Mouse (Mus musculus) MEL (cell line): Measurements from ENCODE around the gene Igf2r. TPM values are rescaled to one million over a fixed set of nuclear protein-coding genes. Genes with fewer than 3 reads are reported as not detected.

Experiments used
- DNase-seq: peaks from one replicate; pipeline ENCODE4 v3.0.0; 2011; ENCODE audit warnings: low read depth, low spot score
- H3K27ac ChIP-seq: 2 replicates; pipeline ENCODE4 v1.5.1; 2012; ENCODE audit warnings: low read depth, mild to moderate bottlenecking, control low read depth, low read length, moderate library complexity; ENCODE audit not compliant: control insufficient read depth
- H3K27me3 ChIP-seq, 2 experiments: fragments of 150-350 bp in 1 of 2; sonication (generic) in 1 of 2; 2 replicates each; pipeline ENCODE4 v1.6.1; 2012; ENCODE audit warnings: low read length in 2 of 2, mild to moderate bottlenecking in 2 of 2, improper control_type of control experiment in 1 of 2, moderate library complexity in 1 of 2; ENCODE audit not compliant: insufficient read depth in 2 of 2, control insufficient read depth in 1 of 2
- H3K36me3 ChIP-seq, 2 experiments: 2 replicates each; pipeline ENCODE4 v1.6.1; 2012 to 2014; ENCODE audit warnings: low read length in 2 of 2, improper control_type of control experiment in 1 of 2, inconsistent platforms in 1 of 2, mild to moderate bottlenecking in 1 of 2; ENCODE audit not compliant: insufficient read depth in 2 of 2, control insufficient read depth in 1 of 2
- H3K4me1 ChIP-seq, 2 experiments: fragments of 150-350 bp in 1 of 2; sonication (generic) in 1 of 2; 2 replicates each; pipeline ENCODE4 v1.6.1; 2012; ENCODE audit warnings: low read length in 2 of 2, improper control_type of control experiment in 1 of 2, mild to moderate bottlenecking in 1 of 2; ENCODE audit not compliant: insufficient read depth in 2 of 2, control insufficient read depth in 1 of 2
- H3K4me3 ChIP-seq, 2 experiments: fragments of 150-350 bp in 1 of 2; sonication (generic) in 1 of 2; 2 replicates each; pipeline ENCODE4 v1.5.1; 2012; ENCODE audit warnings: low read depth in 2 of 2, low read length in 2 of 2, mild to moderate bottlenecking in 2 of 2, moderate library complexity in 2 of 2, control low read depth in 1 of 2, improper control_type of control experiment in 1 of 2; ENCODE audit not compliant: control insufficient read depth in 1 of 2, insufficient read depth in 1 of 2
- H3K79me2 ChIP-seq: 2 replicates; pipeline ENCODE4 v1.6.1; 2012; ENCODE audit warnings: mild to moderate bottlenecking, low read length, moderate library complexity; ENCODE audit not compliant: control insufficient read depth, poor library complexity, insufficient read depth
- H3K9ac ChIP-seq: 2 replicates; pipeline ENCODE4 v1.6.1; 2012; ENCODE audit warnings: low read depth, mild to moderate bottlenecking, control low read depth, low read length, moderate library complexity; ENCODE audit not compliant: control insufficient read depth, poor library complexity, severe bottlenecking
- H3K9me3 ChIP-seq: fragments of 150-350 bp; sonication (generic); replicated peaks from 2 replicates; pipeline ENCODE4 v1.6.1; 2012; ENCODE audit warnings: mild to moderate bottlenecking, low read length, improper control_type of control experiment, moderate library complexity; ENCODE audit not compliant: insufficient read depth
- BHLHE40 ChIP-seq: IDR thresholded peaks from 2 replicates; pipeline ENCODE4 v1.6.1; 2012; ENCODE audit warnings: low read depth, mild to moderate bottlenecking, inconsistent platforms, low read length, improper control_type of control experiment, borderline replicate concordance
- CHD2 ChIP-seq: IDR thresholded peaks from 2 replicates; pipeline ENCODE4 v1.6.1; 2011; ENCODE audit warnings: low read length, improper control_type of control experiment
- CTCF ChIP-seq, 3 experiments: IDR thresholded peaks in 2 of 3; conservative IDR thresholded peaks in 1 of 3; 2 replicates each; pipeline ENCODE4 v1.5.1; 2011 to 2012; ENCODE audit warnings: low read length in 3 of 3, low read depth in 2 of 3, mild to moderate bottlenecking in 2 of 3, improper control_type of control experiment in 1 of 3, inconsistent platforms in 1 of 3, mixed read lengths in 1 of 3, moderate library complexity in 1 of 3; ENCODE audit not compliant: control insufficient read depth in 1 of 3, insufficient read depth in 1 of 3, poor library complexity in 1 of 3, severe bottlenecking in 1 of 3
- ETS1 ChIP-seq: IDR thresholded peaks from 2 replicates; pipeline ENCODE4 v1.6.1; 2012; ENCODE audit warnings: low read depth, mild to moderate bottlenecking, inconsistent platforms, low read length, improper control_type of control experiment, moderate library complexity
- GATA1 ChIP-seq: IDR thresholded peaks from 2 replicates; pipeline ENCODE4 v1.6.1; 2011; ENCODE audit warnings: low read depth, low read length, improper control_type of control experiment
- HCFC1 ChIP-seq: IDR thresholded peaks from 2 replicates; pipeline ENCODE4 v1.6.1; 2012; ENCODE audit warnings: low read depth, mild to moderate bottlenecking, inconsistent platforms, low read length, improper control_type of control experiment, moderate library complexity
- MAFK ChIP-seq: IDR thresholded peaks from 2 replicates; pipeline ENCODE4 v1.6.1; 2011; ENCODE audit warnings: low read depth, mild to moderate bottlenecking, low read length, improper control_type of control experiment, borderline replicate concordance
- MAZ ChIP-seq: IDR thresholded peaks from 2 replicates; pipeline ENCODE4 v1.6.1; 2012; ENCODE audit warnings: low read depth, mild to moderate bottlenecking, inconsistent platforms, low read length, improper control_type of control experiment
- MEF2A ChIP-seq: IDR thresholded peaks from 2 replicates; pipeline ENCODE4 v1.6.1; 2014; ENCODE audit warnings: low read depth, mild to moderate bottlenecking, inconsistent platforms, low read length, improper control_type of control experiment; ENCODE audit not compliant: poor library complexity, insufficient replicate concordance, severe bottlenecking; ENCODE audit errors: extremely low read depth
- MYC ChIP-seq: IDR thresholded peaks from 2 replicates; pipeline ENCODE4 v1.6.1; 2011; ENCODE audit warnings: low read depth, mild to moderate bottlenecking, low read length, improper control_type of control experiment, moderate library complexity
- NELFE ChIP-seq: IDR thresholded peaks from 2 replicates; pipeline ENCODE4 v1.6.1; 2011; ENCODE audit warnings: low read depth, low read length, improper control_type of control experiment
- NRF1 ChIP-seq: IDR thresholded peaks from 2 replicates; pipeline ENCODE4 v1.6.1; 2014; ENCODE audit warnings: low read depth, mild to moderate bottlenecking, inconsistent platforms, low read length, improper control_type of control experiment, moderate library complexity; ENCODE audit not compliant: poor library complexity, insufficient read depth, severe bottlenecking
- POLR2A ChIP-seq, 2 experiments: IDR thresholded peaks; 2 replicates each; pipeline ENCODE4 v1.6.1; 2011 to 2012; ENCODE audit warnings: low read length in 2 of 2, mild to moderate bottlenecking in 2 of 2, control low read depth in 1 of 2, improper control_type of control experiment in 1 of 2, low read depth in 1 of 2, moderate library complexity in 1 of 2; ENCODE audit not compliant: control insufficient read depth in 1 of 2, insufficient read depth in 1 of 2, poor library complexity in 1 of 2
- RAD21 ChIP-seq: IDR thresholded peaks from 2 replicates; pipeline ENCODE4 v1.6.1; 2011; ENCODE audit warnings: mild to moderate bottlenecking, low read depth, low read length, improper control_type of control experiment
- SMC3 ChIP-seq: IDR thresholded peaks from 2 replicates; pipeline ENCODE4 v1.6.1; 2011; ENCODE audit warnings: low read depth, low read length, improper control_type of control experiment
- TBP ChIP-seq: IDR thresholded peaks from 2 replicates; pipeline ENCODE4 v1.8.0; 2011; ENCODE audit warnings: low read depth, low read length, improper control_type of control experiment
- UBTF ChIP-seq: IDR thresholded peaks from 2 replicates; pipeline ENCODE4 v1.6.1; 2012; ENCODE audit warnings: low read depth, mild to moderate bottlenecking, inconsistent platforms, low read length, improper control_type of control experiment, moderate library complexity, borderline replicate concordance; ENCODE audit not compliant: insufficient read depth
- USF2 ChIP-seq, 2 experiments: IDR thresholded peaks; 2 replicates each; pipeline ENCODE4 v1.6.1; 2011 to 2012; ENCODE audit warnings: improper control_type of control experiment in 2 of 2, low read length in 2 of 2, borderline replicate concordance in 1 of 2, inconsistent platforms in 1 of 2, low read depth in 1 of 2, mild to moderate bottlenecking in 1 of 2; ENCODE audit not compliant: insufficient read depth in 1 of 2
- ZKSCAN1 ChIP-seq: IDR thresholded peaks from 2 replicates; pipeline ENCODE4 v1.6.1; 2012; ENCODE audit warnings: low read depth, mild to moderate bottlenecking, inconsistent platforms, low read length, improper control_type of control experiment, moderate library complexity
- polyA plus RNA-seq, 2 experiments: library from polyadenylated mRNA; stranded (reverse) in 1 of 2; unstranded in 1 of 2; fragments of >175 nt in 1 of 2; fragments of >200 nt in 1 of 2; gene quantifications; 2 replicates each; pipeline versions ENCODE4 v1.2.1 to v1.2.4; 2012; ENCODE audit warnings: low replicate concordance in 2 of 2, low read depth in 1 of 2; ENCODE audit not compliant: insufficient read length in 2 of 2, insufficient read depth in 1 of 2, missing spikeins in 1 of 2
- total RNA-seq: library from RNA; depleted of rRNA; stranded (reverse); fragments of 300-350 nt; gene quantifications from 2 replicates; pipeline ENCODE4 v1.2.3, GENCODE M21; 2012

Gene Igf2r
- total and polyA plus RNA-seq, 3 experiments = 18.0 to 21.7 (median 18.3) TPM

- no peaks in the 10 kb centered on the region for H3K4me1 ChIP-seq
- H3K9me3 ChIP-seq = no peaks in the 10 kb centered on the region
- DNase-seq = no peak
- no peak overlapping the region for H3K27ac ChIP-seq
- no peaks in the 10 kb centered on the region for H3K79me2 ChIP-seq
- H3K27me3 ChIP-seq = peaks cover 3 to 4% of the 10 kb centered on the region in 2 experiments; a peak in 3 of 4 replicates
- H3K9ac ChIP-seq = no peak overlapping the region
- no peak overlapping the region for H3K4me3 ChIP-seq
- TF ChIP-seq NELFE (no peak), NRF1 (no peak), TBP (no peak), CTCF (IDR thresholded peaks at IDR 0.05 in 2 of 3, conservative IDR thresholded peaks at IDR 0.05 in 1 of 3; ENCODE audit: control insufficient read depth in 1 of 3, insufficient read depth in 1 of 3, low read depth in 2 of 3, low read length in 3 of 3, poor library complexity in 1 of 3, severe bottlenecking in 1 of 3) (no peak), MEF2A (no peak), UBTF (no peak), HCFC1 (no peak), GATA1 (no peak), USF2 (IDR thresholded peaks at IDR 0.05; ENCODE audit: borderline replicate concordance in 1 of 2, insufficient read depth in 1 of 2, low read depth in 1 of 2, low read length in 2 of 2) (no peak), POLR2A (IDR thresholded peaks at IDR 0.05; ENCODE audit: control insufficient read depth in 1 of 2, insufficient read depth in 1 of 2, low read depth in 1 of 2, low read length in 2 of 2, poor library complexity in 1 of 2) (no peak), ZKSCAN1 (no peak), MAZ (no peak), RAD21 (no peak), BHLHE40 (no peak), MYC (no peak)
- H3K36me3 ChIP-seq = no peaks in the 10 kb centered on the region
Observed at GRCm38 (mm10) chr17:12654061-12654460, 115.4 kb downstream of the Igf2r start.

- Histone ChIP-seq H3K36me3 (no peaks in the 10 kb centered on the region), H3K9ac (no peak overlapping the region)
- TF ChIP-seq ZKSCAN1 (no peak), NELFE (no peak), CHD2 (no peak), MAFK (no peak), ETS1 (no peak), SMC3 (no peak)
- TF ChIP-seq, all 39 proteins: peak for 0
- Histone ChIP-seq H3K9me3 (no peaks in the 10 kb centered on the region), H3K4me3 (no peak overlapping the region), H3K79me2 (no peaks in the 10 kb centered on the region), H3K27me3 (peaks cover 3 to 4% of the 10 kb centered on the region in 2 experiments; a peak in 3 of 4 replicates), H3K4me1 (no peaks in the 10 kb centered on the region), H3K27ac (no peak overlapping the region)
- DNase-seq = no peak
Observed at GRCm38 (mm10) chr17:12652604-12653003, 116.9 kb downstream of the Igf2r start.
